Mouse (Mus musculus) brain, embryonic 14.5 days (tissue): ENCODE data around the gene Nfia.

Source experiments
- CTCF ChIP-seq: fragments of 200-500 bp; IDR thresholded peaks from 2 replicates; pipeline ENCODE4 v1.5.1; 2012; ENCODE audit warnings: inconsistent platforms, mild to moderate bottlenecking, moderate library complexity, borderline replicate concordance; ENCODE audit not compliant: insufficient read depth, insufficient read length; ENCODE audit errors: extremely low read depth
- POLR2A ChIP-seq: fragments of 200-500 bp; IDR thresholded peaks from 2 replicates; pipeline ENCODE4 v1.6.1; 2012; ENCODE audit warnings: mild to moderate bottlenecking, inconsistent platforms, borderline replicate concordance; ENCODE audit not compliant: poor library complexity, insufficient read depth, insufficient read length, severe bottlenecking; ENCODE audit errors: extremely low read depth

DNA sequence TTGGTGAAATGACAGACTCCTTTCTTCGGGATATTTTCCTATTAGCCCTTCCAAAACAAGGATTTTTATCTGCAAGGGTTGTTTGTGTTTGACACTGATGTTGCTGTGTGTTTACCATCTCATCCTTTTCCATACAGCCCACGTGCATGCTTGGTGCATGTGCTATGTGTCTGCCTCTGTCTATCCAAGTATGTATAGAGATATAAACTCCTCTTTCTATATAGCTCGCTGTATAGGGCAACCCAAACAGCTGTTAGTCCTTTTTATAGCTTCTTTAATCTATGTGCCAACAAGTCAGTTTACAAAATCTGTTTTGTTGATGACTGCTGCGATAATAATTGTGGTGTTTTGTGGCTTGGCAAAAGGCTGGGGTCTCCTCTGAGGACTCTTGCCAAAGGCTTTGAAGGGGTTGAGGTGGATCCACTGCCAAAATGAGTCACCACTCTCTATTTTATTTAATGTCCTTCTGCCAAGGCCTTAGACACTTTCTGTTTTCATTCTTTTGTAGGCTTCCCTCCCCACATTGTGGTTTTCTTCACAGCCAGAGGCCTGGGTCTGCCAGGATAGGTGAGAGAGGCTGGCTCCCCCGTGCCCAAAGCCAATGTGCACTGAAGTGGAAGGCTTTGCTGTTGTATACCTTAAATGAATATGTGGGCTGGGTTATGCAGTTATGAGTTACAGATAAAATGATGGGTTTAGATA is 154.2 kb downstream of the Nfia start:
- no peak for TF ChIP-seq CTCF
- TF ChIP-seq POLR2A, result no peak
